Mouse (Mus musculus) embryonic facial prominence, embryonic 11.5 days (tissue): ENCODE measurements at regions not wholly inside any gene's neighbourhood (a gene's known extent, or its start where the extent isn't known, plus 50 kb on each side); places are given as distances from the start of the nearest gene placed in this dataset.

Source experiments
- ATAC-seq: fragments of 200-750 bp; cut with Nextera tagmentation; replicated peaks from 2 replicates; pipeline ENCODE4 v1.8.0; 2017; ENCODE audit warnings: low read depth; ENCODE audit not compliant: insufficient number of reproducible peaks, low FRiP score, low TSS enrichment
- DNase-seq: peaks from one replicate; pipeline ENCODE4 v3.0.0-alpha.2; 2015; ENCODE audit warnings: low spot score
- H3K27ac ChIP-seq: fragments of 300-500 bp; sonication (generic); replicated peaks from 2 replicates; pipeline ENCODE4 v1.5.1; 2014; ENCODE audit warnings: mild to moderate bottlenecking, low read depth, low read length, control low read depth
- H3K27me3 ChIP-seq: fragments of 300-500 bp; sonication (generic); 2 replicates; pipeline ENCODE4 v1.6.1; 2014; ENCODE audit warnings: mild to moderate bottlenecking, low read length, moderate library complexity, mixed read lengths; ENCODE audit not compliant: control insufficient read depth, insufficient read depth
- H3K36me3 ChIP-seq: fragments of 300-500 bp; sonication (generic); replicated peaks from 2 replicates; pipeline ENCODE4 v1.6.1; 2014; ENCODE audit warnings: low read depth, mild to moderate bottlenecking, low read length, moderate library complexity, mixed read lengths; ENCODE audit not compliant: control insufficient read depth, insufficient read depth
- H3K4me1 ChIP-seq: fragments of 300-500 bp; sonication (generic); 2 replicates; pipeline ENCODE4 v1.6.1; 2014; ENCODE audit warnings: low read length, mixed read lengths; ENCODE audit not compliant: control insufficient read depth, insufficient read depth
- H3K4me2 ChIP-seq: fragments of 300-500 bp; sonication (generic); 2 replicates; pipeline ENCODE4 v1.6.1; 2014; ENCODE audit warnings: low read depth, mild to moderate bottlenecking, control low read depth, low read length, moderate library complexity
- H3K4me3 ChIP-seq: fragments of 300-500 bp; sonication (generic); 2 replicates; pipeline ENCODE4 v1.5.1; 2014; ENCODE audit warnings: low read depth, low read length, control low read depth
- H3K9ac ChIP-seq: fragments of 300-500 bp; sonication (generic); replicated peaks from 2 replicates; pipeline ENCODE4 v1.6.1; 2014; ENCODE audit warnings: mild to moderate bottlenecking, control low read depth, low read length
- H3K9me3 ChIP-seq: fragments of 300-500 bp; sonication (generic); replicated peaks from 2 replicates; pipeline ENCODE4 v1.6.1; 2016; ENCODE audit warnings: mild to moderate bottlenecking, low read length, inconsistent platforms, mixed read lengths; ENCODE audit not compliant: control insufficient read depth
- WGBS: fragments of 180-500 bp; shearing (Covaris S2); extraction: QIAGEN DNeasy Blood & Tissue Kit; methylation state at CpG from one replicate; pipeline ENCODE4 v1.1.7; 2014; 5-methylcytosine and 5-hydroxymethylcytosine counted together

- H3K27me3 ChIP-seq, result no peaks in the 10 kb centered on the region
- WGBS, result 94% methylated on average over 2 of the region's 2 CpGs
Observed at GRCm38 (mm10) chr10:66102103-66102502, 993.8 kb upstream of the Jmjd1c start.

GRCm38 (mm10) chr10:66131361-66131760 lies 964.6 kb upstream of the Jmjd1c start:
- WGBS, result 47% methylated on average over 3 of the region's 3 CpGs
- Histone ChIP-seq H3K27ac (no peak overlapping the region), H3K9me3 (no peaks in the 10 kb centered on the region), H3K4me1 (no peaks in the 10 kb centered on the region), H3K36me3 (no peaks in the 10 kb centered on the region), H3K27me3 (no peaks in the 10 kb centered on the region), H3K4me2 (no peak overlapping the region), H3K9ac (no peak overlapping the region), H3K4me3 (no peak overlapping the region)
- no peak for DNase-seq
- ATAC-seq, result no peak

More at GRCm38 (mm10) chr10:66102103-66102502, 993.8 kb upstream of the Jmjd1c start:
- H3K36me3 ChIP-seq, result no peaks in the 10 kb centered on the region
- H3K9ac ChIP-seq, result no peak overlapping the region
- no peak overlapping the region for H3K27ac ChIP-seq
- no peak overlapping the region for H3K4me2 ChIP-seq
- H3K9me3 ChIP-seq, result no peaks in the 10 kb centered on the region
- no peak overlapping the region for H3K4me3 ChIP-seq
- no peak for DNase-seq
- H3K4me1 ChIP-seq, result no peaks in the 10 kb centered on the region
- ATAC-seq, result no peak

GRCm38 (mm10) chr10:66132025-66132424 lies 963.9 kb upstream of the Jmjd1c start:
- Histone ChIP-seq H3K4me2 (no peak overlapping the region), H3K4me3 (no peak overlapping the region), H3K4me1 (no peaks in the 10 kb centered on the region), H3K36me3 (no peaks in the 10 kb centered on the region), H3K9me3 (no peaks in the 10 kb centered on the region), H3K27ac (no peak overlapping the region), H3K27me3 (no peaks in the 10 kb centered on the region), H3K9ac (no peak overlapping the region)
- no peak for DNase-seq
- WGBS, result 61% methylated on average over 4 of the region's 4 CpGs
- ATAC-seq, result no peak

- Histone ChIP-seq H3K27me3 (no peaks in the 10 kb centered on the region), H3K4me3 (no peak overlapping the region), H3K27ac (no peak overlapping the region), H3K36me3 (no peaks in the 10 kb centered on the region), H3K4me2 (no peak overlapping the region), H3K9ac (no peak overlapping the region), H3K4me1 (no peaks in the 10 kb centered on the region), H3K9me3 (no peaks in the 10 kb centered on the region)
- ATAC-seq, result no peak
- 95% methylated on average over 1 of the region's 1 CpGs for WGBS
- DNase-seq, result no peak
Observed at GRCm38 (mm10) chr10:66142413-66142812, 953.5 kb upstream of the Jmjd1c start.

- Histone ChIP-seq H3K9me3 (no peaks in the 10 kb centered on the region), H3K36me3 (no peaks in the 10 kb centered on the region), H3K9ac (no peak overlapping the region), H3K4me3 (no peak overlapping the region), H3K4me2 (no peak overlapping the region), H3K4me1 (no peaks in the 10 kb centered on the region), H3K27ac (no peak overlapping the region), H3K27me3 (no peaks in the 10 kb centered on the region)
- ATAC-seq (no peak), DNase-seq (no peak)
Observed at GRCm38 (mm10) chr10:66142910-66143309, 953.0 kb upstream of the Jmjd1c start.

GRCm38 (mm10) chr10:66150966-66151365 lies 945.0 kb upstream of the Jmjd1c start:
- Histone ChIP-seq H3K4me2 (no peak overlapping the region), H3K4me1 (no peaks in the 10 kb centered on the region), H3K9me3 (no peaks in the 10 kb centered on the region), H3K36me3 (no peaks in the 10 kb centered on the region), H3K27ac (no peak overlapping the region), H3K9ac (no peak overlapping the region), H3K27me3 (no peaks in the 10 kb centered on the region), H3K4me3 (no peak overlapping the region)
- ATAC-seq (no peak), DNase-seq (no peak)
- WGBS, result 85% methylated on average over 2 of the region's 2 CpGs

GRCm38 (mm10) chr10:66152777-66153176 lies 943.1 kb upstream of the Jmjd1c start:
- H3K4me2 ChIP-seq, result no peak overlapping the region
- DNase-seq (no peak), ATAC-seq (no peak)
- H3K4me3 ChIP-seq, result no peak overlapping the region
- no peak overlapping the region for H3K9ac ChIP-seq
- H3K36me3 ChIP-seq, result no peaks in the 10 kb centered on the region
- no peaks in the 10 kb centered on the region for H3K27me3 ChIP-seq
- 88% methylated on average over 4 of the region's 4 CpGs for WGBS
- H3K27ac ChIP-seq, result no peak overlapping the region
- H3K9me3 ChIP-seq, result no peaks in the 10 kb centered on the region
- H3K4me1 ChIP-seq, result no peaks in the 10 kb centered on the region

GRCm38 (mm10) chr10:66160916-66161556 lies 934.9 kb upstream of the Jmjd1c start:
- H3K36me3 ChIP-seq, result no peaks in the 10 kb centered on the region
- ATAC-seq, result no peak
- 89% methylated on average over 5 of the region's 5 CpGs for WGBS

More at GRCm38 (mm10) chr10:66160916-66161556, 934.9 kb upstream of the Jmjd1c start:
- Histone ChIP-seq H3K27me3 (no peaks in the 10 kb centered on the region), H3K4me1 (no peaks in the 10 kb centered on the region), H3K27ac (no peak overlapping the region), H3K4me2 (no peak overlapping the region), H3K9ac (no peak overlapping the region), H3K4me3 (no peak overlapping the region), H3K9me3 (no peaks in the 10 kb centered on the region)
- no peak for DNase-seq
